Mouse (Mus musculus): Measurements from ENCODE around the gene Ush1c.

Ush1c gene

DNA sequence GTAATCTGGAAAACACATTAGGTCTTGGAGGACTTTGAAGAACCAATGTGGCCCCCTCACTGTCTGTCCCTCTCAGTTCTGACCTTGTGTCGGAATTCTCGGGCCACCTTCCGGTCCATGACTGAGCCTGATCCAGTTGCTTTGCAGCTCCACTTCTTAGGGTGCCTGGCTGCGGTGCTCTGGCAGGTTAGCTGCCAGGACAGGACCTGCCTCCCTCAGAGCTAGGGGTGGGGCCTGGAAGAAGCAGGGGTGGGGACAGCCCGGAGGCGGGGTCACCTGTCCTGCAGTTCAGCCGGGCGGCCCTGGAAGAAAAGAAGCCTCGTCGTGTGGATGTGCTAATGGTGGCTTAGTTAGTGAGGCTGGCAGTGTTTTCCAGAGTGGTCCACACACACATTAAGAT, at the start of gene Ush1c:
Ush1c (minus strand) TSS at position 158 of the 400 bp plus-strand sequence.
- DNase-seq (ENCODE audit: inconsistent age in 2 of 2, low spot score in 1 of 2), result no peak

DNA sequence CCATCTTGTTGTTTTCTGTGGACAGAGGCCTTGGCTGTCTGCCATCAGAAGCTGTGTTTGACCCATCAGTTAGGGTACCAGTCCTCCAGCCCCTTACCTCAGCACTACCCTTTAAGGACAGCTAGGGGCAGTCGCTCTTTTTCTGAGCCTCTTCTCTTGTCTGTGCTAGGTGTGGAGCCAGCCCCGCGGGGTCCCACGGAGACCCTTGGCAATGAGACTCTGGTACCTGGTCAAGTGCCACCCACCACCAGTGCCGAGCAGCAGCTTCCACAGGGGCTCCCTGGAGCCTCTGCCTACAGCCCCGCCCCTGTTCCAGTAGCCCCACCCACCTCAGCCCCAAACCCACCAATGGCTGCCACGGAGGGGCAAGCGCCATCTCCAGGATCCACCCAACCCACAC, 48.7 kb upstream of the Ush1c start:
- DNase-seq (ENCODE audit: inconsistent age in 2 of 2, low spot score in 1 of 2), result no peak

DNA sequence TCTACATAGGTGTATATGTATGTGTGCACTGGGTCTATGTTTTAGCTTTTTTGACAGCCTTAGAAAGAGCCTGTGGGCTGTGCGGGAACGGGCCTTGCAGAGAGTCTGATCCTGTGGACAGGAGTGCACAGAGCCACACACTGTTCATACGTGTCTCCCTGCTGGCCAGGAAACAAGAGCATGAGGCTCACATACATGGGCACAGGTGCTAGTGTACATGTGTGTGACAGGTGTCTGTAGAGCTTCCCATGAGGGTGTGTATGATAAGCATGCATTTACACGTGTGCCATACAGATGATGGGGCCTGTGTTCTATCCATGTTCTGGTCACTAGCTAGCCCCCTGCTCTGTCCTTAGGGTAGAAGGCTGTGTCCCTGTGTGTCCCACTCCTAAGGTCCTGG, 48.1 kb upstream of the Ush1c start:
- DNase-seq (ENCODE audit: inconsistent age in 2 of 2, low spot score in 1 of 2), result no peak

DNA sequence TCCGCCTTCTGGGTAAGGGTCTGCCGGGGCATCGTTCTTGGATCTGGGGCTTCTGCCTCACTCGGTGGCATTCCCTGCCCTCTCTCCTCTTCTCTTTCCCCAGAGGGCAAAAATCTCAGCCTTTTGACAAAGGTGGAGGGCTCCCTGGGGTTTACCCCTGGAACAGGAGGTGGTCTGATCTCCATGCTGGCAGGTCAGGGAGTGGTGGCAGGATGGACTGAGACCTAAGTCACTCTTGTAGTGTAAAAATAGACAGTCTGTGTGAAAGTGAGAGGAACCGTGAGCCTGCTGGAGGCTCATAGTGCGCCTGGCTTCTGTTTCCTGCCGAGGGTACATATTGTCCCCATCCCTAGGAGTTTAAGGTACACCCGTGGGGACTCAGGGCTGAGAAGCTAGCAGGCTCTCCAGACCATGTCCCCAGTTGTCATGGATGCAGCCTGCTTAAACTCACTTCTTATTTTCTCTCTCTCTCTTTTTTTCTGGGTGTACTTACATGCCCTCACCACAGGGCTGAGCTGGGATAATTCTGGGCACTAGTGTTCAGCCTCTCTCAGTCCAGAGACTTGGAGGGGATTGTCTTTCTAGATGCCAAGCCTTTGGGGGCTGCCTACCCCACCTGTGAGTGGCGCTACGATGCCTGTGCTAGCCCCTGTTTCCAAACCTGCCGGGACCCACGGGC, 47.0 kb upstream of the Ush1c start:
- no peak for DNase-seq (ENCODE audit: inconsistent age in 2 of 2, low spot score in 1 of 2)

DNA sequence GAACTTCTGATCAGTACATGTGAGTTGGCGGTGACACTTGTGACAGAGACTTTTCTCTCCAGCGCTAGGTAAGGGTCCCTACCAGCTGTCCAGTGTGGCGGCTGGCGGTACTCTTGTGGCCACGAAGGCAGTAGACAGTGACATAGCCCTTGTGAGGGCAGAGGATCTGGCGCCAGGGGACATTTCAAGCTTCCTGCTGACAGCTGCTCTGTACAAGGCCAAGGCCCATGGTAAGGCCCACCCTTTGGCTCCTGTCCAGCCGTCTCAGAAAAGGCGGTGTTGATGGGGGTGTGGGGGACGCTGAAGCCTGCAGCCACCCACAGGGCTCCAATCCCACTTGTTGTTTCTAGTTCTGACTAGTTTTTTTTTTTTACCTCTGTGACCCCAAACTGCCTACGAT, 45.4 kb upstream of the Ush1c start:
- DNase-seq (ENCODE audit: inconsistent age in 2 of 2, low spot score in 1 of 2), result peak; percentile 57 to 77

DNA sequence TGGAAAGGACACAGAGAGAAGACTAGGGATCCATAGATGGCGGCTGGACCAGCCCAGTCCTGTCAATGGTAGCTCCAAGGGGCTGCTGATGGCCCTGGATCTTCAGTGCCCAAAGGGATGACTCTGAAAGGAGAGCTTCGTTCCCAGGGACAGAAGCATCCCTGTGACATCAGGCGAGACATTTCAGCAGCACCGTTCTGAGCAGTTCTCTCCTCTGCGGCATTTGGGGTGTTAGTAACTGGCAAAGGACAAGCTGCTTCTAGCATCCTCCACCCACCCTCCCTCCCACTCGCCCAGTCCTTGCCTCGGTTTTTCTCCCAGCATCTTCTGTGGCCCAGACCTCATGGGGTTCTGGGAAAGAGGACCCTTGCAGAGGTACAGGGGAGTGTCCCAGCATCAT, 44.0 kb upstream of the Ush1c start:
- DNase-seq (ENCODE audit: inconsistent age in 2 of 2, low spot score in 1 of 2), result no peak

DNA sequence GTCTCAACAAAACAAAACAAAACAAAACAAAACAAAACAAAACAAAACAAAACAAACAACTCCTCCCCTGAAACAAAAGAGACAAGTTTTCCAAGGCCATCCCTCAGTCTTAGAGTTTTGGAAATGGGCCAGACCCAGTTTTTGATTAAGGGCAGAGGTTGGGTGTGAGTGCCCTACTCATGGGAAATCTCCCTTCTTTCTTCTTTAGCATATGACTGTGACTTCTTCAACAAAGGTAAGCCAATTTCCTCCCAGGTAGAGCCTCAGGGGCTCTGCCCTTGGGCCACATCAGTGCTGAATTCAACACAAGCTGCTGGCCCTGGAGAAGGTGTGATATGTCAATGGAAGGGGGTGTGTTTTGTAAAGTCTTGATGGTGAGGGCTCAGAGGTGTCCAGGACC, 42.6 kb upstream of the Ush1c start:
- DNase-seq (ENCODE audit: inconsistent age in 2 of 2, low spot score in 1 of 2), result no peak

DNA sequence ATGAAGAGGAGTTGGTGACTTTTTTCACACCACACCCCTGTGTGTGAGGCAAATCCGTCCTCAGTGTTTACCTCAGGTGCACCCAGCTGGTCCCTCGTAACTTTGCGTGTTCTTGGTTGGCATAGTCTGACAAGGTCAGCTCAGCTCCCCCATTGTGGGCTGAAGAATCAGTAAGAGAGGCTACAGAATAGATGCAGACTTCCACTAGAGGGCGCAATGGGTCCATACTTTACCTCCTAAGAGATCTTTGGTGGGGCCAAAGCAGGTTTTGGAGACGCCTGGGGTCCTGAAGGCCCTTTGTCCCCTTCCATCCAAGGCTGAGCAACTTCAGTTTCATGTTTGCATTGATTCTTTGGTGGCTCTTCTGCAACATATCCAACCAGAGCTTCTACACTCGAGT, 41.6 kb upstream of the Ush1c start:
- peak; percentile 33 to 81 for DNase-seq (ENCODE audit: inconsistent age in 2 of 2, low spot score in 1 of 2)

DNA sequence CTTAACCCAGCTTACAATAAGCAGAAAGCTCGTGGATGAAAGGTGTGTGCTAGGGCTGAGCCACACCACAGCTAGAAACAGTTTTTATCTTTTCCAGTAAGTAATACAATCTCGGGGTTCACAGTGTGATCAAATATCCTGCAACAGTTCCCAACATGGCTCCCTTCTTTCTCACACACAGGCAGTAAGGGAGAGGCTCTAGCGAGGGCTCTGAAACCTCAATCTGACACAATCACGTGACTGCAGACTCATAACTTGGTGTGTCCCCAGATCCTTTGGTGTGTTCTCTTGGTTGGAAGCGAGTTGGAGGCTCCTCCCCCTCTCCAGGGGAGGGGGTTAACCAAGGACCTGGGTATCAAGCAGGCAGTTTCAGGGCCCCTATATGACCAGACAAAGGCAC, 37.9 kb upstream of the Ush1c start:
- DNase-seq (ENCODE audit: inconsistent age in 2 of 2, low spot score in 1 of 2), result no peak

DNA sequence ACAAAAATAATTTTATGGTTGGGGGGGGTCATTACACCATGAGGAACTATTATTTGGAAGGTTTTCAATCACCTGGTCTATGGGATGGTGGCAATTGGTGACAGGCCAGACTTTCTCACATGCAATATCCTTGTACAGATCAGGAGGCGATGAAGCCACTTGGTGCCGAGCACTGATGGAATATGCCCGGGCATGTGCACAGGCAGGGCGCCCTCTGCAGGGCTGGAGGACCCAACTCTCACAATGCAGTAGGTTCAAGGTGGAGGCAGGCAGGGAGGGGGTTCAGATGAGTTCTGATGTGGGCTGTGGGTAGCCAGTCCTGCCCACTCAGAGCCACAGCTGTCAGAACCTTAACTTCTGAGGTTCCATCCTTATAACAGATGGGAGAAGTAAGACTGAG, 13.5 kb upstream of the Ush1c start:
- DNase-seq (ENCODE audit: inconsistent age in 2 of 2, low spot score in 1 of 2), result no peak

DNA sequence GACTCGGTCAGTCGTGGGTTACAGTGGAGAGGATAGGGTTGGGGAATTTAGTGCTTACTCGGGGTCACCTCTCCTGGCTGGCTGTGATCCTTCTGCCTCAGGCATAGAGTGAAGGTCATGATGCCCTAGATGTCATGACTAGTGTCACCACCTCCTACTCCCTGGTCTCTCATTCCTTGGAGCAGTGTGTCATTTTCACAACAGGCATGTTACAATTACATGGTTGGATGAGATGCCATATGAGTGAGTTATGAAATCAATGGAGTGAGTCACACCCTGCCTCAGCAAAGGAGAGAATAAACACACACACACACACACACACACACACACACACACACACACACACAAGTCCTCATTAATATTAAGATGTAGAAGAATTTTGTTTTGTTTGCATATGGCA, 9.3 kb upstream of the Ush1c start:
- peak in 1 of 2 experiments; percentile 63 for DNase-seq (ENCODE audit: inconsistent age in 2 of 2, low spot score in 1 of 2)

DNA sequence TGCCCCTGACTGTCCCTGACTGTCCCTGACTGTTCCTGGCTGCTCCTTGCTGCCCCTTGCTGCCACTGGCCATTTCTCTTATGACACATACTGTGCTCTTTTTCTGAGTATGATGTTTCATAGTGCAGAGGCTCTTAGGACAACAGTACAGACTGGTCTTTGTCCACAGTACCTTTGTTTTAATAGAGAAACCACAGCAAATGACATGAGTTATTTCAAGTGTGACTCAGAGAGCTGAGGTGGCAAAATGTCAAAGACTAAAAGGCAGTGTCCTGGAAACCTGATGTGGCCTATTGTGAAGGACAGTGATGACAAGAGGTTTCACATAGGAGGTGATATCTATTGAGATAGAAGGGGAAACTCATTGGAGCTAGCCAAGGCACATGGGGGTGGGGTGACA, 8.6 kb upstream of the Ush1c start:
- DNase-seq (ENCODE audit: inconsistent age in 2 of 2, low spot score in 1 of 2), result peak; percentile 53 to 87

DNA sequence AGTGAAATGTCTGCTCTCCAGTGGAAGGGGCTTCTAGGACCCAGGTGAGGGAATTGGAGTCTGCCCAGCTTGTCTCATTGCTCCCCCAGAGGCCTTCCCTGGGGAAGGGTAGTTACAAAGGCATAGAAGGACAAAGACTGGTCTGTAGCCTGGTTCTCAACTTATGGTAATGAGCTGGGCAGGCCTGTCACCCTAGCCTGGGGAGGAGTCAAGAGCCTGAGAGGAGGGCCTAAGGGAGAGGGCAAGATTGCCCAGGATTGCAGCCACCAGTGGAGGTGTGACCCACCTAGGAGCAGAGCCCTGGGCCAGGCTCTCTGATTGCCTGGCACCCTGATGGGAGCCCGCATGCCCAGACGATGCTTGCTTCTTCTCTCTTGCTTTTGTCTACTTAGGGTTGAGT, 2.4 kb upstream of the Ush1c start, which contains the start of gene Otog:
Otog (plus strand) TSS at position 292 of the 400 bp plus-strand sequence.
- DNase-seq (ENCODE audit: inconsistent age in 2 of 2, low spot score in 1 of 2), result no peak

DNA sequence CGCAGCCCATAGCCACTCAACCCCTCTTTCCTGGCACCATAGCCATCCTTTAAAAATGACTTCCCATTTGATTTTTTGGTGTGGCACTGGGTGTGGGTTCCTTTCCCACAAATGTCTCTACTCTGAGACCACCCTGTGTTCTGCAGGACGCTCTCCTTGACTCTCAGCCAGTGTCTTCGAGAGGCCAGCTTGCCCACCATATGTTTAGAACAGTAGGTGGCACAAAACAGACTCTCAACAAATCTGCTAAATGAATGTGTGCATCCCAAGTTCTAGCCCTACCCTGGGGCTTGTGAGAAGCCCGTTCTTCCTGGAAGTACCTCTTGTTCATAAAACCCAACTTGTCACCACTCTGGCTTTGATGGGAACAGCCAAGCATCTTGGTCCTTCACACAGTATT, 1.8 kb upstream of the Ush1c start:
- DNase-seq (ENCODE audit: inconsistent age in 2 of 2, low spot score in 1 of 2), result no peak

DNA sequence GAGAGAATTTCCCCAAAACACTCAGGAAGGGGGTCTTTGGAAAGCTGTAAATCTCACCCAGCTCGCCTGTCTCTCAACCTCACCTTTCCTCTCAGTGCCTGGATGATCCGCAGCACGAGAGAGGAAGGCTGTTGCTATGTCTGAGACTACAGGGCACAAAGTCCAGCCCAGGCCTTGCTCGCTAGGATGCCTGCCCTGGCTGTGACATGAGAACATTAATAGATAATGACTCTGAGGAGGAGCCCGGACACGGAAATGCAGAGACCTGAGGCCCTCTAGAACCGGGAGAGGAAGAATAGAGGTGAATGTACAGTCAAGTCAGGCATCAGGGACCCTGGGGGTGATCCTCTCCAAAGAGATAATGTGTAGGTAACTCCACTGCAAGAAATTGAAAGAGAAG, 1.1 kb downstream of the Ush1c start:
- DNase-seq (ENCODE audit: inconsistent age in 2 of 2, low spot score in 1 of 2), result no peak

DNA sequence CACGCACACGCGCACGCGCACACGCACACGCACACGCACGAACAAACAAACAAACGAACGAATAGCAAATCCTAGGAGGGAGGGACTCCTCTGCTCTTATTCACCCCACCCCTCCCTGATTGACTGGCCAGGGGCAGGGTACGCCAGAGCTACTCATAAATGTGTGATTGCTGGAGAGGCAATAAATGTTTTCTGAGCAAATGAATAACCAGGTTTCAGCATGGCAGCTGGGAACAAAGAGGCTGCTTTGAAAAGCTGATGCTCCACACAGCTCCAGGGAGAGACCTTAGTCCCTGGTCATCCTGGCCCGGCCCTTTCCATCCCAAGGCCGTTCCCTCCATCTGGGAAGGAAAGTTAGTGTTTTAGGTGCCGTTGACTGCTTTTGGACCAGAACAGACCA, 1.9 kb downstream of the Ush1c start:
- DNase-seq (ENCODE audit: inconsistent age in 2 of 2, low spot score in 1 of 2), result no peak

DNA sequence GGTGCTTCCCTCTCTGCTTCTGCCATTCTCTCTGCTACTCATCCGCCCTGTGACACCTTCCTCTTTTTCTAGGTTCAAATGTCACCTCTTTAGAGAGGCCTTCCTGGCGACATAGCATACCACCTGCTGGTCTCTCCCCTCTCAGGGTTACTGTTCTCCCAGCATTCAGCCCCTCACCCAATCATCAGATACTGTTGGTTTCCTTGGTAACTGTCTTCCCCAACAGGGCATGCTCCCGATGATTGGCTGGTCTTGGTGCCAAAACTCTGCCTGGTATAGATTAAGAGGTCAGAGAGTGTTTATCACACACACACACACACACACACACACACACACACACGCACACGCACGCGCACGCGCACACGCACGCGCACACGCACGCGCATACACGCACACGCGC, 2.4 kb downstream of the Ush1c start:
- DNase-seq (ENCODE audit: inconsistent age in 2 of 2, low spot score in 1 of 2), result no peak

DNA sequence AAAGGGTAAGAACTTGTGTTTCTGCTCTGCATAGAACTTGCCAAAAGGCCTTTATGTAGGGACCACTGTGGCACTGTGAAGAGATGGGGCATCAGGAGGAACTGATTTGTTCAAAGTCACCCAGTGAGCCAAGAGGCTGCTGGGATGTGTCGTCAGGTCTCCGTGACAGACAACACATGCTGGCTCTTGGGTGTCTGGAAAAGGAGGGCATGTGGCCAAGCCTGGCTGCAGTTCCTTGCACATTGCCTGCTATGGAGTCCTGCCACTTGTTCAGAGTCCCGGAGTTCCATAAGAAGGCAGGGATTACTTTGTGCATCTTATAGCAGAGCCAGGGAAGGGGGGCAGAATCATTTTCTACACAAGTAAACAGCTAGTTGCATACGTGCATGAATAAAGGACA, 11.4 kb downstream of the Ush1c start:
- no peak for DNase-seq (ENCODE audit: inconsistent age in 2 of 2, low spot score in 1 of 2)

DNA sequence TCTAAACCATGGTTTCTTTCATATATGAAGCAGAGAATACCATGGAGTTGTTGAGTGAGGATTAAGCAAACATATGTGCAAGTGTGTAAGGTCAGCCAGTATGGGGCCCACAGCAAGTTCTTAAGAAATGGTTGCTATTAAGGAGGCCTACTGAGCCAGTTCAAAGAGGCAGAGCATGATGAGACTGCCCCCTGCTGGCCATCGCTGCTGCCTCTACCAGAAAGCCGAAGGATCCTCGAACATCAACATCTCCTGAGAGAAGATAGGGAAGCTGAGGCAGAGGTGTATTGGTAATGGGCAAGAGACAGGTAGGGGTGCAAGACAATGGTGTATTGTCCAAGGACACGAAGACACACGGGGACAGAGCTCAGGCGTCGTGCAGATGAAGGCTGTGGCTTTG, 12.1 kb downstream of the Ush1c start:
- DNase-seq (ENCODE audit: inconsistent age in 2 of 2, low spot score in 1 of 2), result peak; percentile 28 to 80

DNA sequence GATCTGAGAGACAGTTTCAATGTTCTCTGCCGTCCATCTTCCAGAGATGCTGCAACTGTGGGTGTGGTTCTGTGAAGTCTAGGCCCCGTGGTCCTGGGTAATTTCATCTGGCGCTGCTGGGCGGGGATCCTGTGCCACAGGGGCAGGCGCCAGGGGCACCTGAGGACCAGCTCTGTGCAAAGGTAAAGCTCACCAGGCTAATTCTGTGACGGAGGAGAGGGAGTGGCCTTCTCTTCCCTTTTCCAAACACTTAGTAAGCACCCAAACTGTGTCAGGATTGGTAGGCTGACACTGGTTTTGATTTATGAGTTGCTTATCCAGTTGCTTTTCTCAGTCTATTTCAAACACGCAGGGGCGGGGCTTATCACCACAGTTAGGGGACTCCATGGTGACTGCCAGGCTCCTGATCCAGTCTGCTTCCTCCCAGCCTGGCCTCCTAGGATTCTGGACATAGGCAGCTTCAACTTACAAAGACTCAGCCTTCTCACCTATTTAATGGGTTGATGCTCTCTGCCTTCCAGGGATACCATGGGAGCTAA, 17.6 kb downstream of the Ush1c start:
- no peak for DNase-seq (ENCODE audit: inconsistent age in 2 of 2, low spot score in 1 of 2)

DNA sequence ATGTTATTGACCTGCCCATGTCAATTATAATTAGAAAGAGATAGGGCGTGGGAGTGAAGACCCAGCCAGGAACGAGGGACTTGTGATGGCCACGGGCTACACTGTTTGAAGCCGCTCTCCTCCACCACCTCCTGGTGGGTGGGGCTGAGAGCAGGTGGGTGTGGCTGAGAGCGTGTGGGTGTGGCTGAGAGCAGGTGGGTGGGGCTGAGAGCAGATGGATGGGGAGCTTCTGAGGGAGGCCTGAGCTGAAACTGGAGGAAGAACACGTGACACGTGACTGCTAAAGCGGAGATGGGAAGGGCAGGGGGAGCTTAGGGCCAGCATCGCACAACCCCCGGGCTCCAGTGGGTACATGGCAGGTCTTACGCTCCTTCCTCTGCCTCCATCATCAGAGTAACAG, 19.9 kb downstream of the Ush1c start:
- no peak for DNase-seq (ENCODE audit: inconsistent age in 2 of 2, low spot score in 1 of 2)

DNA sequence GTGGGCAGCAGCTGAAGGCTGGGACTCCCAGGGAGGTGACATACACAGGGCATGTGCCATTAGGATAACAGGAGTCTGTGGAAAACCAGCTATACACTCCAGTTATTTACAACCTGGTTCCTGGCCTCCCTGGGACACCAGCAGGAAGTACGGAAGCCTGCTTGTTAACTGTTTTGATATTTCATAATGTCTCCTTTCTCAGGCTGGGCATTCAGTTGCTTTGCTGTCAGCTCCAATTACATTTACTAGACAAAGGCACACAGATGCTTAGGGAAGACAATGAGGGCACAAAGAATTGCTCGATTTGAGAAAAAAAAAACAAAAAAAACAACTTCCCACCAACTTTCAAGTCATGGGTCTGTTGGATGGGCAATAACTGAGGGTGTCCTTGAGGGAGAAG, 21.8 kb downstream of the Ush1c start:
- DNase-seq (ENCODE audit: inconsistent age in 2 of 2, low spot score in 1 of 2), result no peak

DNA sequence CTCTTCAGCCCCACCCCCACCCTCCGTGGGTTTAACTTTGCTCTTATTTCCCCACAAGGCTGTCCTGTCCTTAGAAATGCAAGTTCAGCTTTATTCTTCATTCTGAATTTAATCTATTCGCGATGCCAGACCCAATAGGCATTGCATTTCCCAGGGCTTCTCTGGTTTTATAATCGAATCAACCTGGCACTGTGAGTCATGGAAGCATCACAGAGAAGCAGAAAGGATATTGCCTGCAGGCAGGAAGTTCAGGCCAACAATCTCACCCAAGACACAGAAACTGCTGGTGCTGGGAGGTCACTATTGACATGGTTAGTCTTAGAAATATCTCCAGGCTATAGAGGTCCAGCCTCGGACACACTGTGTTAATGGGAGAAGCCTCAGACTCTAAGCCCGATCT, 28.0 kb downstream of the Ush1c start:
- peak; percentile 11 to 32 for DNase-seq (ENCODE audit: inconsistent age in 2 of 2, low spot score in 1 of 2)

Measured in adrenal gland, adult (tissue).